Mouse (Mus musculus): ENCODE data around the gene Lpar4.

Gene Lpar4

GRCm38 (mm10) chrX:106920175-106920827 lies at the start of gene Lpar4:
TSS of gene Lpar4 (plus strand) at chrX:106920625.
- DNase-seq (ENCODE audit: extremely low spot score): peak; percentile 55

GRCm38 (mm10) chrX:106871426-106871825 lies 49.0 kb upstream of the Lpar4 start:
- DNase-seq (ENCODE audit: extremely low spot score): no peak

GRCm38 (mm10) chrX:106871894-106872293 lies 48.5 kb upstream of the Lpar4 start:
- no peak for DNase-seq (ENCODE audit: extremely low spot score)

GRCm38 (mm10) chrX:106872315-106872714 lies 48.1 kb upstream of the Lpar4 start:
- no peak for DNase-seq (ENCODE audit: extremely low spot score)

- no peak for DNase-seq (ENCODE audit: extremely low spot score)
Observed at GRCm38 (mm10) chrX:106897707-106898275, 22.6 kb upstream of the Lpar4 start.

- DNase-seq (ENCODE audit: extremely low spot score): peak; percentile 7
Observed at GRCm38 (mm10) chrX:106920828-106921619, 599 bp downstream of the Lpar4 start.

DNA sequence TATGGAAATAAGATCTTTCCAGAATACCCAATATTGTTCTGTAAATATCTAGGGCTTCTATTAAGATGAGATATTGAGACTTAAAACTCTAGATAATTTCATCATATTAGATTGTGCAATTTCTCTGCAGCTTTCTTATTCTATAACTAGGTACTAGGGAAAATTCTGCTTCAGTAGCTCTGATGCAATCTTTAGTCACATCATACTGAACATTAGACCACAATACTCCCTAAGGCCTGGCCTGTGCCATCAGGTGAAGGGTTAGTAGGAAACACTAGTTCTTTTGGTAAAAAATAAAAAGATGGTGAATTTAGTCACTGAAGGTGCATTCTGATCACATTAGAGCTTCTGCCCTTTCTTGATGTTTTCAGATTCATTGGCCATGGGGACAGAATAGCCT lies 4.1 kb downstream of the Lpar4 start:
- no peak for DNase-seq (ENCODE audit: extremely low spot score)

GRCm38 (mm10) chrX:106939326-106939725 lies 18.9 kb downstream of the Lpar4 start:
- DNase-seq (ENCODE audit: extremely low spot score): no peak

GRCm38 (mm10) chrX:106950558-106950957 lies 30.1 kb downstream of the Lpar4 start:
- peak; percentile 31 for DNase-seq (ENCODE audit: extremely low spot score)

GRCm38 (mm10) chrX:106951016-106951415 lies 30.6 kb downstream of the Lpar4 start:
- DNase-seq (ENCODE audit: extremely low spot score): no peak

DNA sequence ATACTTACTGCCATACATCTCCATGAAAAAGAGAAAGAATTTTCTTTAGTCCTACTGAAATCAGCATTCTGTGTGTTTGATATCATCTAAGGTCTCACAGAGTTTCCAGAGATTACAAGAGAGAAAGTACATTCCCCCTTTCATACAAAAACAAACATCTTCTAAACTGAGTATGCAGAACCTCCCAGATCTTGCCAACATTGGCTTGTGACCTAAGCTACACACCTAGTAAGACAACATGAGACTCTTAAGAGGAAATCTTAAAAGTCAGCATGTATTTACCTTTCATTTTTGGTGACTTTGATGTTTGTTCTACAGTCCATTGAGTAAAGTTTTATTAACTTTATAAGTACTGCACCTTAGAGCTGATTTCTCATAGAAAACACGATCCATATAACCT lies 33.4 kb downstream of the Lpar4 start:
- DNase-seq (ENCODE audit: extremely low spot score): no peak

- no peak for DNase-seq (ENCODE audit: extremely low spot score)
Observed at GRCm38 (mm10) chrX:106962233-106962632, 41.8 kb downstream of the Lpar4 start.

- DNase-seq (ENCODE audit: extremely low spot score): no peak
Observed at GRCm38 (mm10) chrX:106964326-106964725, 43.9 kb downstream of the Lpar4 start.
